Mouse (Mus musculus) C2C12 (cell line): Measurements from ENCODE around the gene Mex3a. TPM values are rescaled to one million over a fixed set of nuclear protein-coding genes. Genes with fewer than 3 reads are reported as not detected.

Experiments
- H3K27me3 ChIP-seq: one replicate; pipeline ENCODE4 v1.6.1; 2011; ENCODE audit not compliant: control insufficient read depth, insufficient read depth, insufficient read length
- H3K36me3 ChIP-seq: one replicate; pipeline ENCODE4 v1.6.1; 2011; ENCODE audit not compliant: control insufficient read depth, insufficient read depth
- H3K4me3 ChIP-seq: one replicate; pipeline ENCODE4 v1.5.1; 2011; ENCODE audit warnings: mild to moderate bottlenecking, control low read depth; ENCODE audit not compliant: poor library complexity, insufficient read depth, severe bottlenecking
- H3K79me2 ChIP-seq: one replicate; pipeline ENCODE4 v1.6.1; 2011; ENCODE audit not compliant: control insufficient read depth, insufficient read depth
- H3K79me3 ChIP-seq: one replicate; pipeline ENCODE4 v1.6.1; 2011; ENCODE audit warnings: low read depth, control low read depth
- H3ac ChIP-seq: one replicate; pipeline ENCODE3; 2011; ENCODE audit warnings: low read depth; ENCODE audit not compliant: control insufficient read depth, insufficient read length
- CEBPB ChIP-seq: IDR thresholded peaks from one replicate; pipeline ENCODE4 v1.6.1; 2011; ENCODE audit warnings: low read depth, mild to moderate bottlenecking, control low read depth, moderate library complexity
- CTCF ChIP-seq: IDR thresholded peaks from one replicate; pipeline ENCODE4 v1.5.1; 2011; ENCODE audit not compliant: control insufficient read depth, insufficient read depth, insufficient read length
- FOSL1 ChIP-seq: IDR thresholded peaks from one replicate; pipeline ENCODE4 v1.8.0; 2011; ENCODE audit warnings: mild to moderate bottlenecking, low read length; ENCODE audit not compliant: poor library complexity, insufficient read depth, severe bottlenecking
- MAX ChIP-seq: IDR thresholded peaks from one replicate; pipeline ENCODE4 v1.6.1; 2011; ENCODE audit warnings: mild to moderate bottlenecking, control low read depth
- MYOD1 ChIP-seq: IDR thresholded peaks from one replicate; pipeline ENCODE4 v1.6.1; 2011; ENCODE audit warnings: low read depth; ENCODE audit not compliant: control insufficient read depth, insufficient read length
- MYOG ChIP-seq: IDR thresholded peaks from one replicate; pipeline ENCODE4 v1.6.1; 2011; ENCODE audit not compliant: control insufficient read depth, insufficient read length; ENCODE audit errors: extremely low read depth
- USF1 ChIP-seq: IDR thresholded peaks from one replicate; pipeline ENCODE4 v1.6.1; 2011; ENCODE audit warnings: low read depth, mild to moderate bottlenecking, control low read depth, moderate library complexity
- polyA plus RNA-seq: library from polyadenylated mRNA; unstranded; fragments of >200 nt; fragmentation: generic; extraction: Trizol; gene quantifications from one replicate; pipeline ENCODE4 v1.2.1, GENCODE M21; 2012; ENCODE audit warnings: missing spikeins

Mex3a gene
- polyA plus RNA-seq, 1 experiment: 14.9 TPM

GRCm38 (mm10) chr3:88500087-88500486, 32.1 kb upstream of the Mex3a start:
- Histone ChIP-seq H3K4me3 (peak overlapping the region; percentile 100), H3K27me3 (no peaks in the 10 kb centered on the region), H3K79me3 (peaks cover 78% of the 10 kb centered on the region), H3K79me2 (peaks cover 85% of the 10 kb centered on the region), H3K36me3 (peaks cover 62% of the 10 kb centered on the region), H3ac (peak overlapping the region; percentile 53)
- TF ChIP-seq MYOD1 (peak; percentile 96), MAX (no peak)

DNA sequence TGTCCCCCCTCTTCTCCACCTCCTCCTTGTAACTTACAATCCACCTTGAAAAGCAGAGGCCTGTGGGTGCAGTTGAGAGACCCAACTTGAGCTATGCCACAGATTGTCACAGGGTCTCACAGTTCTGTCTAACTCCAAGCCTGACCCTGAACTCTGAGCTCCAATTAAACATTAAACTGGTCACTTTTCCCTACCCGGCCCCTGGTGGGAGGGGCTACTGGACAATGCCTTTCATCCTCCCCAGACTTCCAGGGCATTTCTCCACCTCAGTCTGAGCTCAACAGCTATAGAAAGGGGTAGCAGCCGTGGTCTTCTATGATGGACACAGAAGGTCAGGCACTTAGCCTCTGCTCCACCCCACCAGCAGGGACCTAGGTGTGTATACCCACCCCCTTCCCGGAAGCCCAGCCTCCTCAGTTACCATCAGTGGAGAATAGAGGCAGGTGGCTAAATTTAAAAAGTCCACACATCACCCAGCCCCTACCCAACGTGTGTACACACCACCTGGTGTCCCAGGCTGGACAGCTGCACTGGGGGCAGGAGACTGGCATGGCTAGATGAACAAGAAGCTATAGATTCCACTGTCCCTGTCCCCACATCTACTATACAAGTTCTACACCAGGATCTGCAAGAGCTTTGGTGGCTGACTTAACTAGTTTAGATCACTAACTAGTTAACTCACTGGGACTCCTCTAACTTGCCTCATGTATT, 31.4 kb upstream of the Mex3a start:
- H3K79me3 ChIP-seq: peaks cover 71% of the 10 kb centered on the region
- H3ac ChIP-seq: peak overlapping the region; percentile 83
- H3K79me2 ChIP-seq: peaks cover 79% of the 10 kb centered on the region
- no peak for TF ChIP-seq MAX
- TF ChIP-seq CTCF: no peak
- no peak for TF ChIP-seq USF1
- no peak for TF ChIP-seq CEBPB
- no peak for TF ChIP-seq MYOG
- TF ChIP-seq MYOD1: no peak
- TF ChIP-seq FOSL1: no peak
- peak overlapping the region; percentile 100 for H3K4me3 ChIP-seq
- no peaks in the 10 kb centered on the region for H3K27me3 ChIP-seq
- H3K36me3 ChIP-seq: peaks cover 55% of the 10 kb centered on the region

DNA sequence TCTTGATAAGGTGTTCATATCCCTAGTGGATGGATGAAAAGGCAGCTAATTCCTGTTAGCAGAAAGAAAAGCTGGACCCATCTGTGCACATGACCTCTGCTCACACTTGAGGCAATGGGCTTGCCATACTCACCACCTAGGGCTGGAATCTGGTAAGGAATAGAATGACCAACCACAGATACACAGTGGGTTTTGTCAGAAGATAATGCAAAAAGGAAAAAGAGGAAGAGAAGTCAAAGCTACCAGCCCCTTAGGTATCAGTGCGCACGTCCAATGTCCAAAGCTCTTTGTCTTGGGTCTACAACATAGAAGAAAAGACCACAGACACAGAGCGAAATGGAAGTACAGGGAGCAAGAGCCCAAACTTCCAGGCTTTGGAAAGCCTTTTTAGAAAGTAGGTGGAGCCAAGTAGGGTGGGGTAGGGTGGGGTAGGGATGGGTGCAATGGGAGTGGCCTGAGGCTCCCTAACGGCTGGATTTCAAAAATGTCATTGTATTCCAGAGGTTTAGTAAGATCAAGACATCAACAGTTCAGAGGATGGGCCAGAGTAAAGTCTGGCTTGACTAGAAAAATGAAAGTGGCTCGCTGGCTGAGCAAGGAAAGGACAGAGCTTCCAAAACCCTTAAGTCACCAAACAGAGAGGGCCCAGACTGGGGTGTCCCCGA, 30.7 kb upstream of the Mex3a start:
- Histone ChIP-seq H3ac (peak overlapping the region; percentile 86), H3K36me3 (peaks cover 50% of the 10 kb centered on the region), H3K4me3 (peak overlapping the region; percentile 100), H3K79me3 (peaks cover 64% of the 10 kb centered on the region), H3K79me2 (peaks cover 72% of the 10 kb centered on the region), H3K27me3 (no peaks in the 10 kb centered on the region)
- TF ChIP-seq CTCF: no peak
- no peak for TF ChIP-seq CEBPB
- TF ChIP-seq FOSL1: no peak
- TF ChIP-seq MAX: no peak
- TF ChIP-seq USF1: no peak
- TF ChIP-seq MYOD1: no peak

DNA sequence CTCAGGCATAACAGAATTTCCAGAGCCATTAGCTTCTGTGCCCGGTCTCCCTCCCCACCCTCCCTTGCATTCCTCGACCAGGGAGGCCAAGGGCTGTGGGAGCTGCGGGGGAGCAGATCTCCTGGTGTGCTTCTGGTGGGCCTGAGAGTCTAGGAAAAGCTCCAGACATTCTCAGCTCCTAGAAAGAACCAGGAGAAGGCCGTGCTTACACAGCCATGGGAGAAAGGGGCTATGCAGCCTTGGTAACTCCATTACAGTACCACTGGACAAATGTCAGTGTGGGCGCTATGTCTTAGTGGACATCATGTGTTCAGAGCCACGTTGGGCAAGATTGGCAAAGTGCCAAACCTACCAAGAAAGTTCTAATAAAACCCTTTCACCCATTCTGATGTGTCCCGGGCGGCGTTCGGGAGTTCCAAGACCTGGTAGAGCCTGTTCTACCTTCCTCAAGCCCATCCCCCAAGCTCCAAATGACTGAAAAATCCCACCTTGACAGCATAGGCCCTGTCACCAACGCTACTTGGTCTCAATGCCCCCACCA, 30.1 kb upstream of the Mex3a start:
- Histone ChIP-seq H3ac (peak overlapping the region; percentile 86), H3K4me3 (peak overlapping the region; percentile 100), H3K79me3 (peaks cover 58% of the 10 kb centered on the region), H3K79me2 (peaks cover 66% of the 10 kb centered on the region), H3K36me3 (peaks cover 46% of the 10 kb centered on the region), H3K27me3 (no peaks in the 10 kb centered on the region)
- TF ChIP-seq CEBPB (no peak), FOSL1 (no peak), USF1 (no peak), MAX (no peak)

GRCm38 (mm10) chr3:88502641-88503504, 29.3 kb upstream of the Mex3a start:
- Histone ChIP-seq H3K79me3 (peaks cover 50% of the 10 kb centered on the region), H3K36me3 (peaks cover 38% of the 10 kb centered on the region), H3K79me2 (peaks cover 58% of the 10 kb centered on the region), H3K4me3 (peak overlapping the region; percentile 100), H3ac (peak overlapping the region; percentile 86), H3K27me3 (no peaks in the 10 kb centered on the region)
- TF ChIP-seq MYOG (no peak), CTCF (no peak), MAX (peak; percentile 76)
